ENCODE assay signal across 8 mouse cellular contexts in the genomic region with DNA sequence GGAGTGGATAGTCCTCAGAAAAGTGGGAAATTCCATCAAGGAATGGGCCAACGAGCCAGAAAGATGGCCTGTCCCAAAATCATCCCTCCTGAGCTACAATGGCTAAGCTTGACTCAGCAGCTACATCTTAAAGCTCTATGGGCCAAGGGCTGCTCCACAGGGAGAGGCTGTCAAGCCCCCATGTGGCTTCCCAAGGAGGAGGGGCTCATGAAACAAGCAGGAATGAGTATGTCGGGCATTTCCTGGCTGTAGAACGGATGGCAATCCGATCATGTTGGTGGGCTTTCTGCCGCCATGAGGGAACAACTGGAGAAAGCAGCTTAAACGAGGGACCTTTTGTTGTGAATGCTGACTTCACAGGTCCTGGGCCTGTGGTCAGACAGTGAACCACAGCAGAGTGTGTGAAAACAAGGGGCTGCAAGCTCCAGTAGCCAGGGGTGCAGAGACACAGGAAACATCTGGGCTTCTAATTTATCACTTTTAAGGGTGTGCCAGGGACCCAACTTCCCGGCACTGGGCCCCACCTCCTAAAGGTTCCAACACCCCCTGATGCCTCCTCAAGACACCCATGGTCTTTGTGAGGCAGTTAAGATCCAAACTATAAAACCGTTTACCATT. TPM values are rescaled to one million over a fixed set of nuclear protein-coding genes. Genes with fewer than 3 reads are reported as not detected.
A peak's percentile ranks its signal among the peaks of the same experiment; 100 is the strongest.
DNase-seq lines count a peak whose midpoint lies in the region; ATAC-seq lines count a peak whose summit lies in the region.

No protein-coding gene starts in this region.

- no peak overlapping the region for H3K4me2 ChIP-seq in heart, embryonic 15.5 days
- H3K4me2 ChIP-seq in liver, embryonic 11.5 days: peak overlapping the region; percentile 32

- intact Hi-C loops in left cerebral cortex, postnatal 14 days (cut with DNase I): loop anchor here (2.0 kb wide), 2 partner anchors 52 to 412 kb away; no protein-coding TSS in a partner anchor

- H3K9ac ChIP-seq in heart, embryonic 15.5 days: no peak overlapping the region
- H3K9ac ChIP-seq in liver, embryonic 11.5 days (ENCODE audit: low read depth, low read length): 0 out of 2 replicates have a peak overlapping the region, but pooled peaks have one; percentile 32

- H3K9me3 ChIP-seq in heart, embryonic 15.5 days (replicated peaks): no peaks in the 10 kb centered on the region
- no peaks in the 10 kb centered on the region for H3K9me3 ChIP-seq in liver, embryonic 11.5 days (ENCODE audit: control insufficient read depth, low read length)

- no peaks in the 10 kb centered on the region for H3K27me3 ChIP-seq in heart, embryonic 15.5 days
- no peaks in the 10 kb centered on the region for H3K27me3 ChIP-seq in liver, embryonic 11.5 days (replicated peaks; ENCODE audit: control insufficient read depth, insufficient read depth, low read length)

- no peaks in the 10 kb centered on the region for H3K36me3 ChIP-seq in heart, embryonic 15.5 days
- H3K36me3 ChIP-seq in liver, embryonic 11.5 days (ENCODE audit: control insufficient read depth, insufficient read depth, low read length): no peaks in the 10 kb centered on the region

- 52% methylated on average over 8 of the region's 8 CpGs for WGBS in heart, embryonic 15.5 days
- WGBS in liver, embryonic 11.5 days: 34% methylated on average over 8 of the region's 8 CpGs

- ATAC-seq in heart, embryonic 15.5 days (replicated peaks; ENCODE audit: insufficient number of reproducible peaks, insufficient read depth, low FRiP score, low read depth): no peak
- peak; percentile 64 for ATAC-seq in liver, embryonic 11.5 days (replicated peaks; ENCODE audit: low FRiP score)

- peak overlapping the region; percentile 20; the same call in 1 of the 2 replicates for H3K27ac ChIP-seq in heart, embryonic 15.5 days
- H3K27ac ChIP-seq in liver, embryonic 11.5 days (ENCODE audit: low read depth, low read length): peak overlapping the region; percentile 26; the same call in 1 of the 2 replicates

- peak; percentile 28 for DNase-seq in adrenal gland, postnatal 14 days
- no peak for DNase-seq in adrenal gland, postnatal 4 days (ENCODE audit: low spot score in 2 of 2)
- peak; percentile 45 for DNase-seq in liver, embryonic 11.5 days (ENCODE audit: low spot score)
- DNase-seq in spleen, postnatal 14 days (ENCODE audit: low spot score in 2 of 2): peak; percentile 13 to 39
- no peak for DNase-seq in cerebellum, adult 11-12 months
- DNase-seq in cerebellum, adult 11 months: no peak
- no peak for DNase-seq in left cerebral cortex, postnatal 14 days (ENCODE audit: low spot score in 2 of 2)

- H3K4me3 ChIP-seq in heart, embryonic 15.5 days: no peak overlapping the region
- H3K4me3 ChIP-seq in liver, embryonic 11.5 days (ENCODE audit: low read depth, low read length): no peak overlapping the region

- peaks cover 10% of the 10 kb centered on the region for H3K4me1 ChIP-seq in heart, embryonic 15.5 days (replicated peaks)
- H3K4me1 ChIP-seq in liver, embryonic 11.5 days (replicated peaks; ENCODE audit: control insufficient read depth, insufficient read depth, low read length): peaks cover 14% of the 10 kb centered on the region

RNA-seq across cellular contexts. Expression of gene Mylip, which starts 53.5 kb away (rescaled TPM):
- total RNA-seq in adrenal gland, postnatal 14 days (2021): 22.7 and 32.0 TPM in 2 replicates
- 10 to 100 TPM; 14.8 to 15.5 TPM for total RNA-seq in adrenal gland, postnatal 4 days (2021)
- 8.9 and 11.4 TPM in 2 replicates for polyA plus RNA-seq in heart, embryonic 15.5 days (2015; fragmentation: Nextera tagmentation; extraction: Ambion mirVana)
- polyA plus RNA-seq in liver, embryonic 11.5 days (2014; fragmentation: Nextera tagmentation; extraction: Ambion mirVana): 3.1 and 4.4 TPM in 2 replicates
- 10 to 100 TPM; 26.4 to 30.8 TPM for total RNA-seq in left cerebral cortex, postnatal 14 days (2021)

Comparison
In these comparisons a context has a peak if more than half of its experiments do, and no peak if none do; other contexts are left out.
1. DNase-seq: peak in adrenal gland, postnatal 14 days (single experiment), liver, embryonic 11.5 days (single experiment) and spleen, postnatal 14 days (2 of 2); none in adrenal gland, postnatal 4 days (0 of 2), cerebellum, adult 11-12 months (single experiment), cerebellum, adult 11 months (single experiment) and left cerebral cortex, postnatal 14 days (0 of 2).